Mouse (Mus musculus): ENCODE results near the gene Mtss1l. TPM values are rescaled to one million over a fixed set of nuclear protein-coding genes. Genes with fewer than 3 reads are reported as not detected.

Mtss1l gene
- total RNA-seq, 2 experiments from 2014 or later, result 196 to 205 TPM

DNA sequence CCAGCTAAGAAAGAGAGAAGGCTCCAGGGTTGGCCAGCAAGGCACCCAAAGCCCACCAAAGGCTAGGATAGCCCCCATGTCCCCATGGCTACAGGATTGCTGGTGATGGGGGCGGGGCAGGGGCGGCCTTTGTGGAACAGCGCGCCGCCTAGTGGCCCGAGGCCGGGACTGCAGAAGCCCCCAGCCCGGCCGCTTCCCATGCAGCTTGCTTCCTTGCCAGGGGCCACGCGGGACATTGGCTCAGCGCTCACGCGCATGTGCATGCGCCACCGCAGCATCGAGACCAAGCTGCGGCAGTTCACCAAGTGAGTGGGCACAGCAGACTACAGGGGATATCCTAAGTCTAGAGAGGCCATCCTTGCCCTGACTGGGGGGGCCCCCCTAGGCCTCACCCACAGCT lies 5.6 kb downstream of the Mtss1l start:
- peak in 1 of 2 experiments; percentile 47 for DNase-seq (ENCODE audit: low spot score in 2 of 2)
- intact Hi-C loops (cut with DNase I), result loop anchor here (2.0 kb wide), 1 partner anchor 80 kb away; no protein-coding TSS in a partner anchor

DNA sequence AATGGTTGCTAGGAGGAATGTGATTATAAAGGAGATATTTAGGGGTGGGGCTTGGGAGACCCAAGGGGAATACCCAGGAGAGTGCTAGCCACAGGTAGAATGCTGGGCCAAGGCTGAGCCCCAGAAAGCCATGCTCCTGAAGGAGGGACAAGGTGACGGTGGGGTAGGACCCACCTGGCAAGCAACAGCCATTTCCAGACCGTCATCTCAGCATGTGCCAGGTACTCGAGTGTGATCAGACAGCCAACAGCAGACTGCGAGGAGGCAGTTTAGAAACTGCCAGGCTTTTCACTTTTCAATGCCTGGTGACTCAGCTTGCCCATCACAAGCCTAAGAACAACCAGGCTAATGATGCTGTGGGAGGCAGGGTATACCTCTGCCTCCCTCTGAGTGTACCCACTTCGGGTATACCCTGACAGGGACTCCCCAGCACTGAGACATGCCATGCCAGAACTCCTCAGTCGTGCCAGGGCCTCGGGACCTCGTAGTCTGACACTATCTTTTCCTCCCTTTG lies 10.1 kb downstream of the Mtss1l start:
- intact Hi-C loops (cut with DNase I), result no loop called here
- peak in 1 of 2 experiments; percentile 24 for DNase-seq (ENCODE audit: low spot score in 2 of 2)

DNA sequence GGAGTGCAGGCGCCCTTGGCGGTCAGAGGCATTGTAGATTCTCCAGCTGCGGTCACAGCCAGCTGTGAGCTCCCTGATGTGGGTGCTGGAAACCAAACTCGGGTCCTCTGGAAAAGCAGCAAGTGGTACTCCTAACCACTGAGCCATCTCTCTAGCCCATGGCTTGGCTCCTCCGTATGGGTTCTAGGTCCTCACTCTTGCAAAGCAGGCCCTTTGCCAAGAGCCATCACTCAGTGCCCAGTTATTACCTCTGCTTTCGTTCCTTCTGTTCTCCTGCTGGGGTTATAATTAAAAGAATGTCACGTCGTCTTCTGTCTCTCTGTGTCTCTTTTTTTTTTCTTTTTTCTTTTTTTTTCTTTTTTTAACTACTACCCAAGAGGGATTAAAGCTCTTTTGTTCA lies 11.8 kb downstream of the Mtss1l start:
- intact Hi-C loops (cut with DNase I), result no loop called here
- DNase-seq (ENCODE audit: low spot score in 2 of 2), result no peak

DNA sequence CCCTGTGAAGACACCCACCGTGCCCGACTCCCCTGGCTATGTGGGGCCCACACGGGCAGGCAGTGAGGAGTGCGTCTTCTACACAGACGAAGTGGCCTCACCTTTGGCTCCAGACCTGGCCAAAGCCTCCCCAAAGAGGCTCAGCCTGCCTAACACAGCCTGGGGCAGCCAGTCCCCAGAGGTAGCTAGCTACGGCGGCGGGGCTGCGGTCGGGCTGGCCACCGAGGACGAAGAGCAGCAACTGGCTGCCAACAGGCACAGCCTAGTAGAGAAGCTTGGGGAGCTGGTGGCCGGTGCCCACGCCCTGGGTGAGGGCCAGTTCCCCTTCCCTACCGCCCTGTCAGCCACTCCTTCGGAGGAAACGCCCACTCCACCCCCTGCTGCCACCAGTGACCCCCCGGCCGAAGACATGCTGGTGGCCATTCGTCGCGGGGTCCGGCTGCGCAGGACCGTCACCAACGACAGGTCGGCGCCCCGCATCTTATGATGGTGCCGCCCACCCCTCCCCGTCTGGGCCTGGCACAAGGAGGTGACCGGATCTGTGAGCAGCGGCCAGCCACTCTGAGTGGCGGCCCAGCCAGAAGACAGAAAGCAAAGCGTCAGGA lies 17.4 kb downstream of the Mtss1l start:
- intact Hi-C loops (cut with DNase I), result no loop called here
- DNase-seq (ENCODE audit: low spot score in 2 of 2), result peak in 1 of 2 experiments; percentile 11

DNA sequence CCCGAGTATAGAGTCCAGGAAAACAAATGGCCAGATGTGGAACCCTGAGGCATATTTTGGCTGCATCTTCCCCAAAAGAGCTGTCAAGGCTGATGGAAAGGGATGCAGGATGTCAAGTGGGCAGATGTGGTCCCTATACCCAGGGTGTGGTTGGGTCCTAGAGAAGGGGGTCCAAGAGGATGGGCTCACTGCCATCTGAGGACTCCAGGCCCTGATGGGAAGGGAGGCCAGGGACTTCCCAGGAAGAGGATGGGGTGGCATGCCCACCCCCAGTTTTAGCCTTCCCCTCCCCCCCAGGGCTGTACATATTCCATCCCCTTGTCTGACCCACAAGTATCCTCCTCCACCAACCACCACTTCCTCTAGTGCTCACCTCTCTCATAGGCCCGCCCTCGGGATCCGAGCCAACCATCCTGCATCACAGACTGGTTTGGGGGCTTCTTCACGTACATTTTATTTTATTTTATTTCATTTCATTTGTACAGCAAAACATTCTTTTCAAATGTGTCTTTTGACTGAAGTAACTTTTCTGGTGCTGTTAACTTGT lies 19.4 kb downstream of the Mtss1l start:
- no peak for DNase-seq (ENCODE audit: low spot score in 2 of 2)
- intact Hi-C loops (cut with DNase I), result loop anchor here (5.0 kb wide), 1 partner anchor 93 kb away; no protein-coding TSS in a partner anchor

DNA sequence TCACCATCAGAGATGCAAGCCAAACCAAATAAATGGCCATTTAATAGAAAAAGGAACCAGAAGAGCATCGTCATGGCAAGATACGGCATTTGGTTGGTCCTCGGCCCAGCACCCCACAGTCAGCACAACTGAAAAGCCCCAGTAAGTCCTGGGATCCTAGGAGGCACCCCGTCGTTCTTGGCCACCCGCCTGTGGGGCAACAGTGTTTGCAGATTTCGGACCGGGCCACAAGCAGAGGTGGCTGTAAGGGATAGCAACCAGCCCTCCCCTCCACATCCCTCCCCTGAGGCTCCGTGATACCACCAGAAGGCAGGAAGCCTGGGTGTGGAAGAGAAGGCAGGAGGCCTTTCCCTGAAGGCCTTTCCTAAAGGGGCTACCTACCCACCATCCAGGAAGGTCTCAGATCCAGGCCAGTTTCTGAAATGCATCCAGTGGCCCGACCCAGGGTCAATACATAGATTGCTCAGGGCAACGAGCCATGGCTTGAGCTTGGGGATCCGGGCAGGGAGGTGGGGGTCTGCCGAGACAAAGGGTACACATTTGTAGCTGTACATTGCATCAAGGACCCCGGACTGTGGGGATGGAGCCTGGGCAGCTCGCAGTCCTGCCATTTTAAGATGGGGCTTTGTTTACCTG lies 20.7 kb downstream of the Mtss1l start:
- intact Hi-C loops (cut with DNase I), result loop anchor here (5.0 kb wide), 1 partner anchor 95 kb away; no protein-coding TSS in a partner anchor
- no peak for DNase-seq (ENCODE audit: low spot score in 2 of 2)

DNA sequence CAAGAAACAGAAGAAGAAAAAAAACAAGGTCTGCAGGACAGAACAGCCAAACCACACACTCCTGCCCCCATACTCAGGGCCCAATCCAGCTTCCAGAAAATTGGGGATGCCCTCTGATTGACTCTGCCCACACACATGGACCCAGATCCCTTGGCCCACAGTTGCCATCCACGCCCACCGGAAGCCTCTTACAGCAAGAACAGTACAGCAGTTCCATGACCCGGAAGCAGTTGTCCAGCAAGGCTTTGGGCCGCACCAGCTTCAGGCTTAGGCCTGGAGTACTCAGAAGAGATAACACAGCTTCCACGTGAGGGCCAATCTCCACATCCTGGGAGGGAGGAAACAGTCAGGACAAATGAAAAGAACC lies 21.2 kb downstream of the Mtss1l start:
- intact Hi-C loops (cut with DNase I), result loop anchor here (5.0 kb wide), 1 partner anchor 95 kb away; no protein-coding TSS in a partner anchor
- DNase-seq (ENCODE audit: low spot score in 2 of 2), result no peak

DNA sequence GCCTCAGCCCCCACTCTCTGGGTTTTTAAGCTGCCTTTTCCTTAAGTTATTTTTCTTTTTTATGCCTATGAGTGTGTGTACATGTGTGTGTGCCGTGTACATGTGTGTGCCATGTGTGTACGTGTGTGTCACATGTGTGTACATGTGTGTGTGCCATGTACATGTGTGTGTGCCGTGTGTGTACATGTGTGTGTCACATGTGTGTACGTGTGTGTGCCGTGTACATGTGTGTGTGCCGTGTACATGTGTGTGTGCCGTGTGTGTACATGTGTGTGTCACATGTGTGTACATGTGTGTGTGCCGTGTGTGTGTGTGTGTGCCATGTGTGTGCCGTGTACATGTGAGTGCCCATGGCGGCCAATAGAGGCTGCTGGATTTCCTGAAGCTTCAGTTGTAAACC lies 23.9 kb downstream of the Mtss1l start:
- DNase-seq (ENCODE audit: low spot score in 2 of 2), result no peak
- intact Hi-C loops (cut with DNase I), result no loop called here

DNA sequence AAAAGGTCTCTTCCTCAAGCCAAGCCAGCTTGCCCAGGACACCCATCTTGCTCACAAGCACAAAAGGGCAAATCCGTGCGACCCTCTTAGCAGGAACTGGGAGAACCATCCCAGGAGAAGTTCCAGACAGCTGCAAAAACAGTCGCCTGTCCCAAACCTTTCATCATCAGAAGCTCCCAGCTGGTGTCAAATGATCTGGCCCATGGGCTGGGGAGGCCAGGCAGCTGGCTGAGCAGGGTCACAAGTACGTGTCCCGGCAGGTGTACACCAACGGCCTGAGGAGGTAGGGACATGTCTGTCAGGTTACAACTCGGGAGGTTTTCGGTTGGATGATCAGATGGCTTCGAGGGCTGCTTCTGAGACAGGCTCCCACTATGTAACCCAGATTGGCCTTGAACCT lies 25.4 kb downstream of the Mtss1l start:
- DNase-seq (ENCODE audit: low spot score in 2 of 2), result no peak
- intact Hi-C loops (cut with DNase I), result no loop called here

DNA sequence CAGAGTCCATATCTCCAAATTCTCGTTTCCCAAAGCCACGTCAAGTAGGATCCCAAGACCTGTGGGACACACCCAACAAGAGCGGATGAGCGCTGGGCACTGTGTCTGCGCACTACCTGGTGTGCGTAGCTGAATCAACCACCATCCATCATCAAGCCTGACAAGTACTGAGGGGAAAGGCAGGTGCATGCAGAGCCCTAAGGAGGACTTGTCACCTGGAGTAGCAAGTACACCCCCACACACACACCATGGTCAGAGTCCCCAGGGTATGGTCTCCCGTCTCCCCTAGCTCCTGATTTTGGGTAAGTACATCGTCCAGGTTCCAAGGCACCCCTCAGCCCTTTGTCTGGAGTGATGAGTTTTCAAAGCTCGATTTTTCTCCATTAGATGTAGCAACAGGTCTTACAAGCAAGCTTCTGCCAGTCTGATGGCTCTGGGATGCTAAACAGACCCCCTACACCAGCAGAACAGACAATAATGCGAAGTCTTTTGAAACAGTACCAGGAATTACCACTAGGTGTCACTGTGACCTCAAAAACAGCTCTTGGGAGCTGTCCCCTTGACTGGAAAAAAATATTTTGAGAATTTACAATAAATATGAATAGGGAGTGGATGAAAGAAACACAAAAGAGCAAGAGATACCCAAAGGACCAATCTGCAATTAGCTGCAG lies 28.4 kb downstream of the Mtss1l start:
- intact Hi-C loops (cut with DNase I), result loop anchor here (5.0 to 10.0 kb wide), 3 partner anchors 58 to 345 kb away; partner anchors contain the start of genes Clec18a, Il34 and Pdpr
- no peak for DNase-seq (ENCODE audit: low spot score in 2 of 2)

DNA sequence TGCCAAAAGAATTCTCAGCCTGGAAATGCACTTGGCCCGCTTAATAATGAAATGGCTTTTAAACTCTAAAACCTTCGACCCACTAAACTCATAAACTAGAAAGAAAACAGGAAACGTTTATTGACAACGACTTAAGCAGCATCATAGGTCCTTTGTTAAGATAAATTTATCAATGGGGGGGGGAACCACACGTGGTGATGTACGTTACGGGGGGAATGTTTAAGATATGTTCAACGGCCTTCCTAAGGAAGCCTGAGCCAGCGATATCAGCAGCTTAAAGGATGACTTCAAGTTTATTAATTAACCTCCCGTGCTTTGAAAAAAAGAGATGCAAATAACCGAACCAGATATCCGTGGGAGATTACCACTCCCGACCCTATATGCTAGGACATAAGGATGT lies 29.0 kb downstream of the Mtss1l start:
- no peak for DNase-seq (ENCODE audit: low spot score in 2 of 2)
- intact Hi-C loops (cut with DNase I), result loop anchor here (5.0 to 10.0 kb wide), 3 partner anchors 57 to 345 kb away; partner anchors contain the start of genes Clec18a, Il34 and Pdpr

DNA sequence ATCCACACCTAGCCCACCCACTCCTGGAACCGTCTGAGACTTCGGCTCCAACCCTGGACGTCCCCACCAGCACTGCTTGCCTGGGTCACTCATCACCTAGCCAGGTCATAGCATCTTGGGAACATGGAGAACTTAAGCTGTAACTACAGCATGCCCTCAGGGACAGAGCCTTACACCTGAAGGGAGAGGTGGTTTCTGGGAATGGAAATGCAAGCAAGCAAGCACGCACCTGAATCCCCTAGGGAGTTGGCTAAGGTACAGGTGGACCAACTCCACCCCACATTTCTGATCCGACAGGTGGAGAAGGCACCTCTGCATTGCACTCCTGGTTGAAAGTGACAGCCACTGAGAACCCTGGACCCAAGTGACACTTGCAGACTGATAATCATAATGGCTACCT lies 30.2 kb downstream of the Mtss1l start:
- DNase-seq (ENCODE audit: low spot score in 2 of 2), result no peak
- intact Hi-C loops (cut with DNase I), result loop anchor here (5.0 to 10.0 kb wide), 3 partner anchors 56 to 343 kb away; partner anchors contain the start of genes Clec18a, Il34 and Pdpr

DNA sequence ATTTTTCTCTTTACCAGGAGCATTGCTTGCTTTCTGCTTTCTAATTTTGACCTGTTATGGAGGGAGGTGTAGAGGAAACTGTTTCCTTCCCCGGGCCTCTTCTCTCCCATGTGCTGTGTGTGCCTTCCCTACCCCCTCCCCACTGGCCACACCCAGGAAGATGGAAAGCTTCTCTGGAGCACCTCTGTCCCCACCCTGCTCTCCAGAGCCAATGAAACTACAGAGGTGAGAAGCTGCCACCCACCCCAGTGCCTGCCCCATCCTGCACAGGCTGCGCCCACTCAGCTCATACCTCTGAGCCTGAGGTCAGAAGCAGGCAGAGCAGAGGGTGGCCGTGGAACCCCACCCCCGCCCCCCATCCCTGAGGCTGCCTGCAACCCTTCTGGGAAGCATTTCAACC lies 33.4 kb downstream of the Mtss1l start:
- peak in 1 of 2 experiments; percentile 48 for DNase-seq (ENCODE audit: low spot score in 2 of 2)
- intact Hi-C loops (cut with DNase I), result loop anchor here (2.0 to 10.0 kb wide), 4 partner anchors 53 to 340 kb away; partner anchors contain the start of genes Clec18a, Cog4, Il34 and Pdpr

DNA sequence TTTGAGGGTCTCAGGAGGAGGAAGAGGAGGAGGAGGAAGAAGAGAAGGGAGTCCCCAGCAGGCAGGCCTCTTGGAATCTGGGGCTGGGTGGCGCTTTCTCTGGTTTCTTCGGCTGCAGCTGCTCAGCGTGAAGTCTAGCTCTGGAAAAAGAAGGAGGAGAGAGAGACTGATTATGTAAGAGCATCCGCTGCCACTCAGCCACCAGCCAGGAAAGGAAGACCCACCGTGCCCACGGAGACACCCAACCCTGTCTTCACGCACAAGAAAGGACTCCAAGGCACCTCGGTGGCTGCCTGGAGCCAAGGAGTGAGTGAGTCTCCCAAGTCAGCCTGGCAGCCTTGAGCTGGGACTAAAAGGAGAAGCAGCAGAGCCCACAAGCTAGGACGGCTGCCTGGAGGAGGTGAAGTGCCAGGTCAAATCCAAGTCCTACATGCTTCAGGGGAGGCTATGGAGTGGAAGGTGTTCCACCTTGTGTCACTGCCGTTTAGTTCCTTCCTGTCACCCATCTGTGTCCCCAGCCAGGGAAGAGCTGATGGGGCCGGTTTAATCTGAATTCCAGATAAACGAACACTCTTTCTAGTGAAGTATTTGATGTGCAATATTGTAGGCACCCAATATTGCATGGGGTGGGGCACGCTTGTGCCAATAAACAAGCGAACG lies 34.4 kb downstream of the Mtss1l start:
- peak; percentile 72 to 81 for DNase-seq (ENCODE audit: low spot score in 2 of 2)
- intact Hi-C loops (cut with DNase I), result loop anchor here (2.0 to 10.0 kb wide), 2 partner anchors 91 to 339 kb away; partner anchors contain the start of genes Clec18a, Cog4, Pdpr and Sf3b3

DNA sequence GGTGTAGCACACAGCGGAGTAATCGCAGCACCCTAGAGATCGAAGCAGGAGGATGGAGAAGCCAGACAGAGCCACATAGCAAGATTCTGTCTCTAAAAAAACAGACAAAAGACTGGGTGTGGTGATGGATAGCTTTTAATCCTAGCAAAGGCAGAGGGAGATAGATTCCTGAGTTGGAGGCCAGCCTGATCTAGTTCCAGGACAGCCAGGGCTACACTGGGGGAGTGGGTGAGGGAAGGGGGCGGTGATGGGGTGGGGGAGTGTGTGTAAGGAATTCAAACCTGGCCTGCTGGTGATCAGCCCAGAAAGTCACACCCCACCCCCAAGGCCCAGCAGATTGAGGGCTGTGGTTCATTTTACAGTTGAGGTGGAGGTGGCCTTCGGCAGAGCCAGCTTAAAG lies 34.9 kb downstream of the Mtss1l start:
- intact Hi-C loops (cut with DNase I), result loop anchor here (10.0 kb wide), 1 partner anchor 339 kb away; the partner anchor contains the start of genes Clec18a and Pdpr
- DNase-seq (ENCODE audit: low spot score in 2 of 2), result no peak

DNA sequence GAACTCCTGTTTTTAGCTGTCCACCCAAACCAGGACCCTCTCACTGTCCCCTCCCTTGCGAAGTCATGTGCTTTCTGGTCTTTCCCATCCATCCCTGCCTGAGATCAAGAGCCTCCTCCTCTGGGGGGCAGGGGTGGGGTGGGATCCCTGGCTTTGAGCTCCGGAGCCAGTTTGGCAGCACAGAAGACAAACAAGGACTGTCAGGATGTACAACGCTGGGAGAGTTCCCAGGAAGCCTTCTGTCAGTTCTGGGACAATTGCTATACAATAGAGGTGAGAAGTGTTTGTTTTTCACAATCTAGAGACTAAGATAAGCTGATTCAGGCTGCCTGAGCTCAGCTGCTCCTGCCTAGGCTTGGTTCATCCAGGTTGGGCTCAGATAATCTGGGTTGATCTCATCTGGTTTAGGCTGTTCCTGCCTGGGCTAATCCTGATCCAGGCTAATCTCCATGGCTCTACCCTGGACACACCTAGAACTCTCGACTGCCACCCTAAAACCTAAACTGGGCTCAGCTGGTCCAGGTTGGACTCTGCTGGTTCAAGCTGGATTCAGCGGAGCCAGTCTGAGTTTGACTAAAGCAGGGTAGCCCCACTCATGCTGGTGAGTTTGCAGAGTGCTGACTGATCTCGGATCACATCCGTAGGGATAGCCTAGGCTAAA lies 39.1 kb downstream of the Mtss1l start:
- intact Hi-C loops (cut with DNase I), result no loop called here
- DNase-seq (ENCODE audit: low spot score in 2 of 2), result no peak

DNA sequence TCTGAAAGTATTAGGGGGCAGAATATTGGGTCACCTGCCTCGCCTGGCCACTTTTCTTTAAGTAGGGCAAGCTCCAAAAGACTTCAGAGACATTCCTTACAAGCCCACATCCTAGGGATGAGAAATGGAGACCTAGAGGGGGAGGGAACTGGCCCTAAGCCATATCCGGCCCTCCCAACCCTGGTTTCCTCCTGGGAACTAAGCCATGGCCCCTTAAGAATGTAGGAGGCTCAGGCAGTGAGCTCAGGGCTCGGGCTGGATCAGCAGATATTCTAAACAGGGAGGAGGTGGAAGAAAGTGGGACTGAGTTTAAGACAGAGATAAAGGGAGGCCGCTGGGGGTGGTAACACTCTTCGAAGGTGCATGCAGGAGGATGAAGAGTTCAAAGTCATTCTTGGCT lies 39.9 kb downstream of the Mtss1l start:
- intact Hi-C loops (cut with DNase I), result no loop called here

DNA sequence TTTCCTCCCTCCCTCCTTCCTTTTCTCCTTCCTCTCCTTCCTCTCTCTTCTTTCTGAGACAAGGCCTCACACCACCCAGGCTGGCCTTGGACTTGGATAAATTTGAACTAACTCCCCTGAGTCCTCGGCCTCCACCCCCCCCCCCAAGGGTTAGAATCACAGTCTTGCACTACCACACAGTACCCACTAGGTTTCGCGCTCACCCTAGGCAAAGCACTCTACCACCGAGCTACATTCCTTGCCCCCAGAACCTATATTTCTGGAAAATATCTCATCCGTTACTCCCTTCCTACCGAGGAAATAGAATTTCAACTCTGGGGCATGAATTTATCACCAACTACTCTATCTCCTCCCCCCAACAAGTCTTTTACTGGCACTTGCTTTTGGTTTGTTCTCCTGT lies 40.7 kb downstream of the Mtss1l start:
- DNase-seq (ENCODE audit: low spot score in 2 of 2), result no peak
- intact Hi-C loops (cut with DNase I), result no loop called here

More for the DNA sequence above, 39.9 kb downstream of the Mtss1l start:
- DNase-seq (ENCODE audit: low spot score in 2 of 2), result no peak

DNA sequence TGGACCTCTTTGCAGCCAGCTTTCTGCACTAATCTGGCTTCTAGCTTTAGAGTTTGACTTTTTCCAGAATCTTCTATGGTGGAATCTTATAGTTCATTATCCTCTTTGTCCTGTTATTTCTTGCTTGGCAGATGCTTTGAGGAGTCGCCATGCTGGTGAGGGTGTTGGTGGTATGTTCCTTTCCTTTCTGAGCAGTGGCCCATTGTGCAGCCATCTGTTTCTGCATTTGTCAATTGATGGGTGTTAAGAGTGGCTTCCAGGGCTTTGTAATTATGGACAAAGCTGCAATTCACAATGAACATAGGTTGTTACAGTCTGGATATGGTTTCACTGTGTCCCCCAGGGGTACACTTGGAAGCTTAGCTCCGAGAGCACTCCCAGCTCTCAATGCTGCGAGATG lies 43.4 kb downstream of the Mtss1l start:
- intact Hi-C loops (cut with DNase I), result no loop called here
- DNase-seq (ENCODE audit: low spot score in 2 of 2), result no peak
